Mouse (Mus musculus) CD4-positive naive resting alpha-beta T cell, adult 76 days (primary cell): Measurements from ENCODE around the gene Dhh. TPM values are rescaled to one million over a fixed set of nuclear protein-coding genes. Genes with fewer than 3 reads are reported as not detected.

Experiments
- total RNA-seq: library from RNA; stranded (reverse); gene quantifications from one replicate; pipeline ENCODE4 v1.2.4, GENCODE M21; 2023

Gene Dhh
- not detected for total RNA-seq

GRCm38 (mm10) chr15:98897928-98898800, at the start of gene Dhh:
Gene Dhh (minus strand): TSS chr15:98898540.

GRCm38 (mm10) chr15:98934217-98934839, 36.0 kb upstream of the Dhh start, which contains the start of gene Tuba1b:
Gene Tuba1b (minus strand): TSS chr15:98934565.

GRCm38 (mm10) chr15:98917538-98918498, 19.5 kb upstream of the Dhh start, which contains the start of gene Lmbr1l:
Gene Lmbr1l (minus strand): TSS chr15:98918231.

GRCm38 (mm10) chr15:98893940-98894745, 4.2 kb downstream of the Dhh start, which contains the start of gene Rhebl1:
Gene Rhebl1 (minus strand): TSS chr15:98894540.

GRCm38 (mm10) chr15:98871070-98871915, 27.0 kb downstream of the Dhh start, which contains the start of gene Kmt2d:
Gene Kmt2d (minus strand): TSS chr15:98871204.

Other genes with a start within 250 kb of the Dhh start
- 148 TPM for gene Ddx23, start 235.6 kb downstream of the Dhh start, total RNA-seq
- gene Rnd1, start 221.1 kb downstream of the Dhh start, total RNA-seq = 1.2 TPM
- gene Ccdc65, start 190.3 kb downstream of the Dhh start, total RNA-seq = not detected
- gene Fkbp11, start 170.3 kb downstream of the Dhh start, total RNA-seq = 4.2 TPM
- gene Arf3, start 135.3 kb downstream of the Dhh start, total RNA-seq = 85.5 TPM
- gene Wnt10b, start 120.4 kb downstream of the Dhh start, total RNA-seq = 0.56 TPM
- gene Wnt1, start 108.7 kb downstream of the Dhh start, total RNA-seq = not detected
- gene Ddn, start 89.0 kb downstream of the Dhh start, total RNA-seq = 0.23 TPM
- 122 TPM for gene Prkag1, start 67.0 kb downstream of the Dhh start, total RNA-seq
- gene Kmt2d, start 27.3 kb downstream of the Dhh start, total RNA-seq = 276 TPM
- 24.9 TPM for gene Rhebl1, start 4.0 kb downstream of the Dhh start, total RNA-seq
- 388 TPM for gene Lmbr1l, start 19.7 kb upstream of the Dhh start, total RNA-seq
- gene Tuba1b, start 36.0 kb upstream of the Dhh start, total RNA-seq = 217 TPM
- not detected for gene Gm49450, start 55.0 kb upstream of the Dhh start, total RNA-seq
- gene Tuba1a, start 55.2 kb upstream of the Dhh start, total RNA-seq = 261 TPM
- gene Tuba1c, start 131.4 kb upstream of the Dhh start, total RNA-seq = 64.0 TPM
- not detected for gene Prph, start 156.6 kb upstream of the Dhh start, total RNA-seq
- 2.3 TPM for gene Troap, start 176.0 kb upstream of the Dhh start, total RNA-seq
- gene C1ql4, start 189.3 kb upstream of the Dhh start, total RNA-seq = not detected
- gene Dnajc22, start 194.6 kb upstream of the Dhh start, total RNA-seq = not detected
- not detected for gene Spats2, start 227.4 kb upstream of the Dhh start, total RNA-seq